Mouse (Mus musculus) heart, adult 2 months (tissue): Measurements from ENCODE around the gene Elk4.

Experiments
- CTCF ChIP-seq: fragments of 200-600 bp; IDR thresholded peaks from 2 replicates; pipeline ENCODE4 v1.8.1; 2022; ENCODE audit warnings: antibody characterized with exemption, mild to moderate bottlenecking, moderate library complexity
- EP300 ChIP-seq: fragments of 200-500 bp; IDR thresholded peaks from 2 replicates; pipeline ENCODE4 v1.6.1; 2011; ENCODE audit warnings: low read depth, low read length, control low read depth; ENCODE audit not compliant: insufficient read depth
- POLR2A ChIP-seq: fragments of 200-500 bp; IDR thresholded peaks from 2 replicates; pipeline ENCODE4 v1.6.1; 2011; ENCODE audit warnings: mild to moderate bottlenecking, low read depth, low read length, control low read depth; ENCODE audit not compliant: insufficient read depth

DNA sequence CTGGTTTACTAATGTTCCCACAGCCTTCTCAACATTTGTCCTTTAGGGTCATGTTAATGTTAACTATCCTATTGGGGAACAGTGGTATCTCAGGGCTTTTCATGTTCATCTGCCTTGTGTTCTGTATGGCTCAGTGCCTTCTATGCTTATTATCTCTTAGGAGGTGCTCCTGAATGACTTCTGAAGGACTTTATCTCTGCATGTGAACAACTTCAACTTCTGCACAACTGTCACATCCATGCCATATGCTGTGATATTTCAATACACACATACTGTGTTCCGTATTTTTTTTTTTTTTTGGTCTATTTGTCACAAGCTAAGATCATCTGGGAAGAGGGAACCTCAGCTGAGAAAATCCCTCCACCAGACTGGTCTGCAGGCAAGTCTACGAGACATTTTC lies 71.0 kb downstream of the Elk4 start:
- TF ChIP-seq POLR2A: no peak
- no peak for TF ChIP-seq CTCF
- TF ChIP-seq EP300: no peak
